Mouse (Mus musculus) adrenal gland, postnatal 0 days (tissue): ENCODE results near the gene Klk15. TPM values are rescaled to one million over a fixed set of nuclear protein-coding genes. Genes with fewer than 3 reads are reported as not detected.

ENCODE experiments used
- polyA plus RNA-seq: library from polyadenylated mRNA; unstranded; fragments of >200 nt; fragmentation: Nextera tagmentation; extraction: Ambion mirVana; gene quantifications from 2 replicates; pipeline ENCODE4 v1.2.1, GENCODE M21; 2015

Klk15 gene
- not detected in 2 replicates for polyA plus RNA-seq

DNA sequence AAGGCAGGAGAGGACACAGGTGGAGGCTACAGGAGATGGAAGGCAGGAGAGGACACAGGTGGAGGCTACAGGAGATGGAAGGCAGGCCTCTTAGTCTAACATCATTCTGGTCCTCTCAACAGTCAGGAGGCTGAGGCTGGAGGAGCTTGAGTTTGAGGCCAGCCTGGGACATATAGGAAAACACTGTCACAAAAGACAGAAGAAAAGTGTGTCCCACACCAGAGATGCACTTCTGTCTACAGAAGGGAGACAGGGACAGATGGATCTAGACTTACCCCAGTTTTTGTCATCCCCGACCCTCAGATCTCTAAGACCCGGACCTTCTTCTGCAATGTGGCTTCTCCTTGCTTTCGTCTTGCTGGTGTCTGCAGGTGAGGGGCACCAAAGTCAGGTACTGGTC lies at the start of gene Klk15:
Klk15 (plus strand) TSS at position 301 of the 400 bp plus-strand sequence.

DNA sequence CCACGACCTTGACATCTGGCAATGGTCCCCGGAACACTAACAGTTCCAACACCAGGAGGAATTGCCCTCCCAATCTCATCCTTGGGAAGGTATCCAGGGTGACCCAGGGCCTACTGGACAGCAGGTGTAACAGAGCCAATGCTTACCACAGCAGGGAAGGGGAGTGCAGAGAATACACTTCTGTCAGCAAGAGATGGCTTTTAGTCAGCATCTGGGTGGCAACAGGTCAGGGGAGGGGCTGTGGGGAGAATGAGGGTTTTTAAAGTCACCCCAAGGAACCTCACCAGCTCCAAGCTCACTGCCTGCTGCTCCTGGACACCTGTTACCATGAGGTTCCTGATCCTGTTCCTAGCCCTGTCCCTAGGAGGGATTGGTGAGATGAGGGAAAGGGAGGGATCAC lies 16.8 kb downstream of the Klk15 start, which contains the start of gene Klk1b8:
Klk1b8 (plus strand) TSS at position 301 of the 400 bp plus-strand sequence.

GRCm38 (mm10) chr7:43966451-43966850 lies 32.9 kb downstream of the Klk15 start, which contains the start of gene Klk1b1:
Klk1b1 (plus strand) TSS chr7:43966751.

DNA sequence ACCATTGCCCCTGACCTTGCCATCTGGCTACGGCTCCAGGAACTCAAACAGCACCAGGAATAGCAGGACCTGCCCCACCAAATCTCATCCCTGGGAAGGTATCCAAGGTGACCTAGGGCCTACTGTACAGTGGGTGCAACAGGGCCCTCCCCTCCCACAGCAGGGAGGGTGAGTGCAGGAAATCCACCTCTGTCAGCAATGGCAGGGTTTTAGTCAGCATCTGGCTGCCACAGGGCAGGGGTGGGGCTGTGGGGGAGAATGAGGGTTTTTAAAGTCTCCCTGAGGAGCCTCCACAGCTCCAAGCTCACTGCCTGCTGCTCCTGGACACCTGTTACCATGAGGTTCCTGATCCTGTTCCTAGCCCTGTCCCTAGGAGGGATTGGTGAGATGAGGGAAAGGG lies 42.2 kb downstream of the Klk15 start, which contains the start of gene Klk1b9:
Klk1b9 (plus strand) TSS at position 301 of the 400 bp plus-strand sequence.

Other genes with a start within 250 kb of the Klk15 start
- gene Klk14, start 243.3 kb upstream of the Klk15 start, polyA plus RNA-seq = not detected in 2 replicates
- 0.23 TPM in 1 of 2 replicates, not detected in the other for gene Klk13, start 221.2 kb upstream of the Klk15 start, polyA plus RNA-seq
- gene Klk12, start 164.8 kb upstream of the Klk15 start, polyA plus RNA-seq = not detected in 2 replicates
- 0.14 and 0.38 TPM in 2 replicates for gene Klk11, start 159.1 kb upstream of the Klk15 start, polyA plus RNA-seq
- 2.2 and 3.9 TPM in 2 replicates for gene Klk10, start 152.7 kb upstream of the Klk15 start, polyA plus RNA-seq
- gene Klk9, start 141.8 kb upstream of the Klk15 start, polyA plus RNA-seq = 0.19 TPM in 1 of 2 replicates, not detected in the other
- gene Klk8, start 136.2 kb upstream of the Klk15 start, polyA plus RNA-seq = 7.3 and 16.9 TPM in 2 replicates
- 0.17 TPM in 1 of 2 replicates, not detected in the other for gene Klk7, start 122.4 kb upstream of the Klk15 start, polyA plus RNA-seq
- not detected in 2 replicates for gene Klk6, start 109.2 kb upstream of the Klk15 start, polyA plus RNA-seq
- gene Klk5, start 91.8 kb upstream of the Klk15 start, polyA plus RNA-seq = not detected in 2 replicates
- not detected in 2 replicates for gene Klk4, start 52.6 kb upstream of the Klk15 start, polyA plus RNA-seq
- not detected in 2 replicates for gene Klk1b8, start 16.9 kb downstream of the Klk15 start, polyA plus RNA-seq
- not detected in 2 replicates for gene Klk1b1, start 33.0 kb downstream of the Klk15 start, polyA plus RNA-seq
- gene Klk1b9, start 42.3 kb downstream of the Klk15 start, polyA plus RNA-seq = not detected in 2 replicates
- not detected in 2 replicates for gene Klk1b11, start 62.1 kb downstream of the Klk15 start, polyA plus RNA-seq
- not detected in 2 replicates for gene Klk1b26, start 78.4 kb downstream of the Klk15 start, polyA plus RNA-seq
- gene Klk1b27, start 118.5 kb downstream of the Klk15 start, polyA plus RNA-seq = not detected in 2 replicates
- not detected in 2 replicates for gene Klk1b21, start 168.6 kb downstream of the Klk15 start, polyA plus RNA-seq
- not detected in 2 replicates for gene Klk1b22, start 178.9 kb downstream of the Klk15 start, polyA plus RNA-seq
- gene Klk1b16, start 203.0 kb downstream of the Klk15 start, polyA plus RNA-seq = not detected in 2 replicates